Mouse (Mus musculus) lung, postnatal 25 days (tissue): ENCODE measurements around the gene Lep.

Experiments
- DNase-seq: peaks from one replicate; pipeline ENCODE4 v3.0.0; 2022; ENCODE audit warnings: low spot score

Gene Lep

DNA sequence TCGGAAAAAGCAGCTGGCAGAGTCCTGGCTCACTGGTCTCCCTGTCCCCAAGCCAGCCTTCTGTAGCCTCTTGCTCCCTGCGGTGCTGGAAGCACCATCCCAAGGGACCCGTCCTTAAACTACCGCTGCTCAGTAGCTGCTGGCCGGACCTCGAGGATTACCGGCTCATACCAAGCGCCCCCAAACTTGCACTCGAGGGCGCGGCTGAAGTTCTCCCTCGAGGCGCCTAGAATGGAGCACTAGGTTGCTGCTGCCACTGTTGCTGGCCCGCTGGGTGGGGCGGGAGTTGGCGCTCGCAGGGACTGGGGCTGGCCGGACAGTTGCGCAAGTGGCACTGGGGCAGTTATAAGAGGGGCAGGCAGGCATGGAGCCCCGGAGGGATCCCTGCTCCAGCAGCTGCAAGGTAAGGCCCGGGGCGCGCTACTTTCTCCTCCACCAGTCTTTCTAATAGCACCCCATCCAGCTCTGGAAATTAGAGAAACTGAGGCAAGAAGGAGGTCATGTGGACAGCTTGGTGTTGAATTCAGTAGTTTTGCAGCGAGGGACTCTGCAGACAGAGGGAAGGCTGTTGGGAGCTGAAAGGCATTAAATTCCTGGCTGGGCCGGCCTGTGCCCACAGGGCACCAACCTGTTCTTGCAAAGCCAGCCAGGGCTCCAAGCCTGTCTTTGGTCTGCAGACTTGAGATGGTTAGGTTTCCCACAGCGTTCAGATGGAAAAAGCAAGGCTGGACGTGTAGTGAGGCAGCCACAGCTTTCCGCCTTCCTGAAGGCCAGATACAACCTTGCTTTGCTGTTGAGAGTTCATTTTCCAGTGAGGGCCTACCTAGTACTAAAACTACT is at the start of gene Lep:
Gene Lep (plus strand): TSS at position 375 of the 840 bp plus-strand sequence.
- no peak for DNase-seq

DNA sequence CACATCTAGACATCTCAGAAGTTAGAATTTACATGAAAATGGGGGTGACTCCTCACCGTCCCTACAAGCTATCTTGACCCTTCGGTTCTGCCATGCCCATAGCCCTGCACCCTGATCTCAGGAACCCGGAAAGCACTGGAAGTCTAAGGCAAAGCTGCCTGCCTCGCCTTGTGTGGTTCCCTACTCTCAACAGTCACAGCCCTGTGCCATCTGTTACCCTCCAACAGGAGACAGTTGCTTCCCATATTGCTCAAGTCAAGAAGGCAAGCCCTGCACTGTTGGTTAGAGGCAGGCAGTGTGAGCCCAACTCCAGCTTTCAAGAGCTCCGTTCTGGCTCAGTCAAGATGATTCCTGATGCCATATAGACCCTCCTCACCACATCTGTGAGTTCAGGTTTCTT is 48.4 kb upstream of the Lep start:
- DNase-seq = no peak

DNA sequence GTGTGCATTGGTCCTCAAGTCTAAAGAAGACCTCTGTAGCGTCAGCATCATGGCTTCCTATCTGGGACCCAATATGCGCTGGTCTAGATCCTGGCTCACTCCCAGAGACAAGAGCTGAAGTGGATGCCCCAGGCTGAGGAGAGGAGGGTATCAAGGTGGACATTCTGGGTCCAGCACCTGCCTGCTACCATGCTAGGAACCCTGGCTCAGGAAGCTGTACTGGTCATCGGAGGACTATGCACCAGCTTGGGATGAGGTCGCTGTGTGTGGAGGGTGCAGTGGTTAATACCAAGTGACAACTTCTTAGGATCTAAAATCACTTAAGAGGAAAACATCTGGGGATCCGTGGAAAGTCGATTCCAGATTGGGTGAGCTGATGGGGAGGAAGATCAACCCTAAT is 46.8 kb upstream of the Lep start:
- DNase-seq = no peak

DNA sequence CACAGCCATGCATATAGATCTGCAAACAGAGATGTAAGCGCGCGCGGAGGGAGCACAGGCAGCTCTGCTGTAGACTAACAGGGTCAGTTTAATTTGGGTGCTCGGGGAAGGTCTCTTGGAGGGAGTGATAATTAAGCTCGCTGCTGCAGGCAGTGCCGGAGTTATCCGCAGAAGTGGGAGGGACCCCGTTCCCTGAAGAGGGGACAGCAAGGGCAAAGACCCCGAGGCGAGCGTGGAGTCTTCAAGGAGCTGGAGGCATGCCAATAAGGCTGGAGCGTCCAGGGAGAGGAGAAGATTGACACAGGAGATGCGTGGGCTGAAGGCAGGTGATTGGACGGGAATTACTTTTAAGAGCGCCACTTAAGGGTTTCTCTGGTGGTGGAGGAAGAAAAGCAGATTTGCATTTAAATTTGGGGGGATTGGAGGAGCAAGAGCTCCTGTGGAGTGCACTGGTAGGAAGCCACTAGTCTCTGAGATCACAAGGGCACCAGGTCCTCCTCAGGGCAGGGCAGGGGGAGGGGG is 43.1 kb upstream of the Lep start:
- DNase-seq = no peak

DNA sequence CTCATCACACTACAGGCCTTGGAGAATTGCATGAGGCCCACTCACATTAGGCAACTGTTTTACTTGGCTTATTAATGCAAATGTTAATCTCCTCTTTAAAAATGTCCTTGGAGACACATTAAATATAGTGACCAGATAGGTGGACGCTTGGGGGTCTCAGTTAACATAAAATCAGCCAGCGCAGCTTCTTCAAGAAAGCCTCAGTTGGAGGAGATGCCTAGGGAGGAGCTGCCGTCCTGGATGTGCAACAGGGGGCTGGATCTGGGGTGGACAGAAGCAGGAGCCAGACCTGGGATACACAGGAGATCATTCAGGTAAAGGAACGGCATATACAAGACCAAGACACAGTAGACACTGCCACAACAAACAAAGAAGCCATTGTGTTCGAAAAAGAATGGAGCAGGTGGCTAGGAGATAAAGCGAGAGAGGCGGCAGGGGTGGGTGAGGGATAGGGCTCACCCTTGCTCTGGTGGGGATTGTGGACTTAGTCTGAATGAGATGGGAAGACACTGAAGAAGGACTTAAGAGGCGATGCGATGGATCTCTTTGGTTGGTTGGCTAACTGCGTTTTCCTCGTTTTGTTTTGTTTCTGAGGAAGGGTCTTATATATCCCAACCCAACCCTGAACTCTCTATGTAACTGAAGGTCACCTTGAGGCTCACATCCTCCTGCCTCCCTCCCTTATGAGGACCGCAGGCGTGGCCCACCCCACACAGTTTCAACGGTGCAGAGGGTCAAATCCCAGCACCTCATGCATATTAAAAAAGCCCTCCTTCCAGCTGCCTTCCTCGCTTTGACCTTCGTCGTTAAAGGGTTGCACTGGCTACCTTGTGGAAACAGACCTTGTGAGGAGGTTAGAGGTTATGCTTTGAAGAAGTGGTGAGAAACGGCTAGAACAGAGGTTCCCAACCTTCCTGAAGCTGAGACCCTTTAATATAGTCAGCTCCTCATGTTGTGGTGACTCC is 40.0 kb upstream of the Lep start:
- DNase-seq = no peak

DNA sequence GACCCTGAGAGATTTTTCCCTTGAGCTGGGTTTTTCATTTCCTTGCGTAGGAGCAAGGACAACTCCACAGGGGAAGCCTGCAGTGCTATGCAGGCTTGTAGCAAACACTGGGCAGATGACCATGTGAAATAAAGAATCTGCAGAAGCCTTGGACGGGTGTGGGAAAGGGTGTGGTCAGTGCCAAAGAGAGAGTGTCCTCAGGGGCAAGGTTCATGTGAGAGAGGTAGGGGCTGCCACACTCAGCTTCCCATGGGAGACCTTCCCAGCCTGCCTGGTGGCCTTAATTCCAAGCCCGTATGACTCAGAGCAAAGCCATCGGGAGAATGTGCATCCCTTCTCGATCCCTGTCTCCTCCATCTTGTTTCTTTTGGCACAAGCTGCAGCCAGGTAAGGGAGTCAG is 39.1 kb upstream of the Lep start:
- no peak for DNase-seq

DNA sequence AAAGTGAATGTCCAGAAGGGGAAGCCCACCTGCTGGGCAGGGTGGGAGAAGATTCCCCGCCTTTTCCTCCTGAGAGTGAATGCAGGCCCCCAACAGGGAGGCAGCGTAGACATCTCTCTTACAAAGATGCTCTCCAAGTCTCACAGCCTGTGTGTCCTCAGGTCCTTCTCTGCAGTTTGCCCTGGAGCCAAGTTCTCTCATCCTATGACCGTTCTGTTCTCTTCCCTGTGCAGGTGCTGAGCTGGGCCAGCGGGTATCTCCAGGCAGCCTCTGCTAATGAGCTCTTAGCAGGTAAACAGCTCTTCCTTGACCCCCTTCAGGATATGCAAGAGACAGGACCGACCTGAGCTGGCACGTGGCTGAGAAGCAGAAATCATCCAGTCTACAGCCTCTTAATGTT is 38.5 kb upstream of the Lep start:
- DNase-seq = no peak

DNA sequence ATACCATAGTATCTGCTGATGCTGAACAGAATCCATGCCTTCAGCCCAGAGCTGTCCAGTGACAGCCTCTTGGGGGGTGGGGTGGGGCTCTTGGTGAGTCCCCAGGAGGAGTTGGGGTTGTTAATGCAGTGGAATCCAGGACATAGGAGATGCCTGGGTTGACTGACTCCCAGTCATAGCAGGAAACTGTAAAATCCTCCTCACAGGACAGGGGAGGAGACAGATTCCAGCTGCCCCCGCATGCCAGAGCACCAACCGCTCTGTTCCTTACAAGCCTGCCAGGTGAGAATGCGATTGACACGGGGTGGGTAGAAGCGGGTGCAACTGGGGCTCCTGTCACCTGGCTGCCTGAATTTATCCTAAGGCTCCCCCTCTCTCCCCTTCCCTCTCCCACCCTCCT is 37.9 kb upstream of the Lep start:
- DNase-seq = no peak

DNA sequence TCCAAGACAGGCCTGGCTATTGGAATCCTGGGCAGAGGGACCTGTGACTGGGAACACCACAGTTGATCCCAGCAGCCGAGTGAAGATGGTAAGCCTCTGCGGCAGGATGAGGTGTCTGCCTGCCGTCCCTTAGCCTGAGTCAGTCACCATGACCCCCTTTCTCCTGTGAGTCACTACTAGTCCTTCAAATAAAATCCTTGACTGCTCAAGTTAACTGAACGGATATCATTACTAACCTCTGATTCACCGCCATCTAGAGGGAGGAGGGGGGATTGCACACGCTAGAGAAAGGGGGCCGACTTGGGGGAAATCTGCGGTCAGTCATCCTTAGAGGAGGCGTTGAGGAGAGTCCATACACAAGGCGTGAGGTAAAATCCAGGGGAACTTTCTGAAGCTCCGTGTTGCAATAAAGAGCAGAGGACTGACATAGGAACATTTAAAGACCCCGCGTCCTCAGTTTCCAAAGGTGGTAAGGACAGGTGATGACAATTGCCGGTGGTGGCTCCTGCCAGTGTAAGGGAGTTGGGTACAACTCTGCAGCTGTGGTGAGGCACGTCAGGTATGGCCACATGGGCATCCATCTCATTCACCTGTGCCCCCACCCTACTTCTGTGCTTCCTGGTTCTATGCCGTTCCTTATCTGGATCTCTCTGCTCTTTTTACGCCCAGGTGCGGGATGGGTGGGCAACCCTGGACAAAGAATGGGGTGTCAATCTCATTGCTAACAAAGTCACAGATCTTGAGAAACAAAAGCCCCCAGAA is 36.6 kb upstream of the Lep start:
- DNase-seq = peak; percentile 27

DNA sequence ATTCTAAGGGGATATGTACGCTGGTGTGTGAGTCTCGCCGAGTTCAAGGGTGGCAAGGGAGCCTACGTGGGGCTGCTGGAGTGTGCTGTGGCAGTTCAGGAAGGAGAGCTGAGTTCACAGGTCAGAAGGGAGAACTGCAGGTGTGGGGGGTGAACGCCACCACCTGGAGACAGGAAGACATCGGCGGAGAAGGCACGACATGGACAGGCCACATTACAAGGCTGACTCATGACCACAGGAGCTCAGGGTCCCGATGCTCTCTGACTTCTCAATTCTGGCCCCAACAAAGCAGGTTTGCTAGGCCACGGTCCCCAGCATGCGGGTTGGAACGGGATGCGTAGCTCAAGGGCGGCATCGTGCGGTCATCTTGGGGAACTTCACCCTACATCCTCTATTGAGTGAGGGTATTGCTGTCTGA is 36.0 kb upstream of the Lep start:
- peak; percentile 23 for DNase-seq

DNA sequence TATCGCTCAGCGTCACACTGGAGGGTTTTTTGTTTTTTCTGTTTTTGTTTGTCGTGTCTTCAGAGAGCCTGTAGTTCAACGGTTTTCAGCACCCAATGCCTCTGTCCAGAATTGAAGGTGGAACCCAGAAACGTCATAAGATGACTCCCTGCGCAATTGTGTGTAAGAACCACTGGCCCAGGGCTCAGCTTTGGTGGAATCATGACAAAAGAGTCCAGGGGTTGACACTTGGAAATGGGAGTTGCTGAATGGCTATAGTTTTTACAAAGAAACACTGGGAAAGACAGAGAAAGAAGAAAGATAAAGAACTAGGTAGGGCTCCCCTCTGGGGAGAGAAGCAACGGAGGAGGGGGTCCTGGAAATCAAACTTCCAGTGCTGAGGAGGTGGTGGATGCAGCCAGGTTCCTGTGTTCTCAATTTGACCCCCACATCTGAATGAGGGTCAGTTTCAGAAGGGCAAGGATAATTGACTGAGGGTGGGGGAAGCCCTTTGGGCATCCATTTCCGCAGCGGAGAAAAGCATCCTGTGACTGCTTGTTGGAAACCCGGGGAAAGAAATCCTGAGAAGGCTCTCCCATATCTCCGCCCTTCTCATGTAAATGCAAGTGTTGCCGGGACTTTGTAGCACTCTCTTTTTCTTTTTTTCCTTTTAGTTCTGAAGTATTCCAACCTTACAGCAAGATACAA is 34.1 kb upstream of the Lep start:
- no peak for DNase-seq

DNA sequence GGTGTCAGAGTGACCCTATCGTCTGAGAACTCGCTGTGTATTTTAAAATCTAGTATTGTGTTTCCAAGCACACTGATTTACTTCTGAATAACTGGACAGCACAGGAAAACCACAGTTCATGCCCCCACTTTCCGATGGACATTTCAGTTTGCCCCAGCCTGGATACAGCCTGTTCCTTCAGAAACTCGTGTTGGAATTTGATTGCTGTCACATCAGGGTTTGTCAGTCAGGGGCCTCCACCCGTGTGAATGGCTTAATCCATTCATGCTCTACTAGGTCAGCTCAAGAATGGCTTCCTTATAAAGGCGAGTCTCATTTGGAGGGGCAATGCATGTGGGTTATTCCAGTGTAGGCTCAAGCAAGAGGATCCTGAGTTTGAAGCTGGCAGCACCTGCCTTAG is 33.3 kb upstream of the Lep start:
- no peak for DNase-seq

DNA sequence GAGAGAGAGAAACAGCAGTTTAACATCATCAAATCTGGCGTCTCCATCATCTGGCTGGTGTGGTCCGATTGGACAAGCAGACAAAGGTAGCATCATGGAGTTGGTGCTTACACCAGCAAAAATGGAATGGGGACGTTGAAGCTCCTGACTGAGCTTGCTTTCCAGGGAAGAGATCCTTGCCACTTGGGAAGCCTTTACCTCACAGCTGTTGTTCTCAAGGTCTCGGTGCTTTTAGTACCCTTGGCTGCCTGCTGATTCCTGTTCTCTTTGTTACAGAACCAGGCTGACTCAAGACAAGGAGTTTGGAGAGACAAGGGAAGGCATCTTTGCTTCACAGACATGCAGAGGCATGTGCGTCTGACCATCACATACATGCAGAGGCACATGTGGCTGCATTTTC is 31.9 kb upstream of the Lep start:
- DNase-seq = no peak

DNA sequence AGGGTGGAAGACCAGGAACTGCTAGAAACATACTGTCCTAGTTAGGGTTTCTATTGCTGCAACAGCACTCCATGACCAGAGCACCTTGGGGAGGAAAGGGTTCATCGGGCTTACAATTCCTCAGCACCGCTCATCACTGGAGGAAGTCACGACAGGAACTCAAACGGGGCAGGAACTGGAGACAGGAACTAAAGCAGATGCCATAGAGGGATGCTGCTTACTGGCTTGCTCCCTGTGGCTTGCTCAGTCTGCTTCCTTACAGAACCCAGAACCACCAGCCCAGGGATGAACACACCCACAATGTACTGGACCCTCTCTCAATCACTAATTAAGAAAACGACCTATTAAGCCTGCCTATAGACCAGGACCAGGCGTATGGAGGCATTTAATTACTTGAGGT is 30.5 kb upstream of the Lep start:
- no peak for DNase-seq

DNA sequence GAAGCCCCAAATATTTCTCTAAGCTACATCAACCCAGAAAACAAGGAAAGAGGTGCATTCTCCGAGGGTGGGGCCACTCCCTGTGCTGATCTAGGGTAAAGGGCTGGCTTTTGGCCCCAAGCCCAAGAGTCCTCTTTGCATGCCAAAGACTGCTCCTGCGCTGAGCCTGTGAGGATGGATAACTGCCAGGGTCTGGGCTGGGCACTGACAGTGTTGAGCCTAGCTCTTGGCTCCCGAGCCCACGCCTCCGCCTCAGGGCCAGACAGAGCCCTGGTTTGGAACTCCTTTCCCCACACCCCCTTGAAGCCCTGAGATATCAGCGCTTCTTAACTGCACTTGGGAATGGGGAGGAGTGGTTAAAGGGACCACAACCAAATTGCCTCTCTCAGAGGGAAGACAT is 28.8 kb upstream of the Lep start:
- peak; percentile 70 for DNase-seq

DNA sequence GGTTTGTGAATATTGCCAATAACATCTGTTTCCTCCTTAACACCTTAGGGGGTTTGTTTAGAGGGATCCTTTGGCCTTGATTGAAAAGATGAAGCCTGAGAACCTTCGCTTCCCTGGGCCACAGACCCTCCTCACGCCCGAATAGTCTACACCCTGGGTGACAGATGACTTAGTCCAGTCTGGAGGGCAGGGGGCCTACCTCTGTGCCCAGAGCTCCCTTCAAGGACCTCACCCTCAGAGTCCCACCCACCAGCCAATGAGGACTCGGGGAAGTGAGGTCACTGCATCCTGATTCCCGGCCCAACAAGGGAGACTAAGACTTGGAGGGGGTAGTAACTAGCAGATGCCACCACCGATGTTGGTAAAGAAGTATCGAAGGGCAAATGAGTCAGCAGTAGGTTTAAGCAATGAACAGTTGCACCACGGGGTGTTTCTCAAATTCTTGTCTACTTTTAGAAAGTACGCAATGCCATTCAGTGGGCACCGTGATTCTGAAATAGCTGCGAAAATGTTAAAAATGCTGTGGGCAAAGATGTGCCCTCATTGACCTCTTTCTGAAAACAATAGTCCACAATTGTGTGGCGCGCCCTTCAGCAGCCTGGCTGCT is 28.2 kb upstream of the Lep start:
- DNase-seq = no peak

DNA sequence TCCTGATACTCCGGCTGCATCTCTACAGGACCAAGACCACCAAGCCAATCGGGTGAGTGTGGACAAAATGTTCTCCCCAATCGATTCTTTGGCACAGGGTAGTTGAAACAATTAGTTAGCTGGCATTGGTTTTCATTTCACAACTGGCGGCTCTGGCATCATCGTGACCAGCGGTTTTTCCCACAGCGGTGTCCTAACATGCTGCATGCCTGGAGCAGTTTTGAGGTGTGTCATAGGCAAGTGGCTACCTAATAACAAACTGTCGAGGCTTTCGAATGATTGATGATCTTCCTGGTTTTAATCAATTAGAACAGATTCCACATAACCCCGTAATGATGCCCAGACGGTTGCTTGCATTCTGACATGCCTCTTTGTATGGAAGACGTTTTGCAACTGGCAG is 27.6 kb upstream of the Lep start:
- DNase-seq = no peak

DNA sequence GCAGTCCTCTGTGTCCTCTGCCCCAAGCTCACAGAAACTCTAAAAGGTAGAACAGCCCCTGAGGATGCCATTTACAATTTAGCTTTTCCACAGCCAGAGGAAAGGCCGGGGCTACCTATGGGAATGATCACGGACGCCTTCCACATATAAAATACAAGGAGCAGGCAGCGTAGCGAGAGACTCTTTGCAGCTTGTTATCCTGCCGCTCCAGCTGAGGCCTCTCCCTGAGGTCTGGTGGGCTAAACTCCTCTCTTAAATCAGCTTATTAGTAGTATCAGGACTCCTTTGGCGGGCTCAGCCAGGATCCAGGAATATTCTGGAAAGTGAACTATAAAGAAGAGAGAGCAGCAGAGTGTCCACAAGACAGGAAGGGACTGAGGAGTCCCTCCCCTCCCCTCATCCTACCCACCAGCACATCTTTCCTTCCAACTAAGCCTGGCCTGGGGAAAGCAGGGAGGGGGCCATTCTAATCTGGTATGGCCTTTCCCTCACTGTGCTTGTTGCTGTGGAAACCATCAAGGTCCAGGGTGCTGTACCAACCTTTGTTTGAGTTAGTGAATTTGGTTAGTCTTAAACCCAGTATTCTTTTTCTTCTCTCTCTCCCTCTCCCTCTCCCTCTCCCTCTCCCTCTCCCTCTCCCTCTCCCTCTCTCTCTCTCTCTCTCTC is 25.9 kb upstream of the Lep start:
- no peak for DNase-seq

DNA sequence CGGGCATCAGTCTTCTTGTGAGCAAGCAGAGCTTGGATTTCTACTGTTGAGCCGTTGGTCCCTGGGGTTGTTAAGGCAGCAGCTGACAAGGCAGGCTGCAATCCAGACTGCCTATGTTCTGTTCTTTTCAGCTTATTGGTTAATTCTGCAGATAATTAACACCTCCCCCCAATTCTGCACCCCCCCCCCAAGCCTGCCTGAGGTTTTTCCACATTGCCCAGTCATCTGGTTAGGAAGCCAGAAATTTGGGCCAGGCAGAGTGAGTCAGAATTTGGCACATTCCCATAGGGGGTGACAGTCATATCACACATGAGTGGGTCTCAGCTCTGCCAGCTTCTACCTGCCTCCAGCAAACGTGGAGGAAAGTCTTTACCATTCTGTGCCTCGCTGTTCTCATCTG is 23.3 kb upstream of the Lep start:
- DNase-seq = no peak

DNA sequence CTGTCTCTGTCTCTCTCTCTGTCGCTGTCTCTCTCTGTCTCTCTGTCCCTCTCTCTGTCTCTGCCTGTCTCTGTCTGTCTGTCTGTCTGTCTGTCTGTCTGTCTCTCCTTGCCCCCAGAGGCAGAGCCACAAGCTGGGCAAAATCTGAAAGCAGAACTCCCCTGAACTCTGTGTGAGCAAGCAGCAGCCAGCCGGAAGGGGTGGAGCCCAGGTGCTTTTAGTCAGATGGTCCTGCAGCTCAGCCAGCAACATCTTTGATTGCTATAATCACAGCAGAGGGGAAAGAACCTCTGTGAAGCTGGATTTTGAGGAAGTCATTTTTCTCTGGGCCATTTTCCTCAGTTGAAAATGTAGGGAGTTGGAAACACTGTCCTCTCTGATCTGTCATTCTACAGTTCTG is 19.8 kb upstream of the Lep start:
- no peak for DNase-seq

DNA sequence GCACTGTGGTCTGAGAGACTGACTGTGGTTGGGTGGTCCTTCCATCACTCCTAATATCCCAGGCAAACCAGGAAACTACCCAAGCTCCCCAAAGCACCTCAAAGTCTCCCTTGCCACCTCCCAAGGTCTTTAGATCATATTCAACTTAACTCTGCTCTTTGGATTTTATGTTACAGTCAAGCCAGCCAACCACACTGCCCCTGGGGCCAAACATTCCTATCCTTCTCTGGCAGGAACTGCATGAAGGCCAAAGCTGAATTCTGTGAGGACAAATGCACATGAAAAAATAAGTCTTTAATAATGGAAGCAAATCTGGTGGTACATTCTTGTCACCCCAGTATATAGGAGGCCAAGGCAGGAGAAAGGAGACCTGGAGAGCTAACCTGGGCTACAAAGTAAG is 16.0 kb upstream of the Lep start:
- no peak for DNase-seq
